Mouse (Mus musculus) ovary, adult 2 months (tissue): ENCODE measurements around the gene Srsf11. TPM values are rescaled to one million over a fixed set of nuclear protein-coding genes. Genes with fewer than 3 reads are reported as not detected.

Experiments used
- polyA plus RNA-seq: library from polyadenylated mRNA; depleted of rRNA; stranded (reverse); fragments of >200 nt; gene quantifications from 2 replicates; pipeline ENCODE4 v1.2.3, GENCODE M21; 2012; rRNA removed

Srsf11 gene
- polyA plus RNA-seq, result 529 and 533 TPM in 2 replicates

DNA sequence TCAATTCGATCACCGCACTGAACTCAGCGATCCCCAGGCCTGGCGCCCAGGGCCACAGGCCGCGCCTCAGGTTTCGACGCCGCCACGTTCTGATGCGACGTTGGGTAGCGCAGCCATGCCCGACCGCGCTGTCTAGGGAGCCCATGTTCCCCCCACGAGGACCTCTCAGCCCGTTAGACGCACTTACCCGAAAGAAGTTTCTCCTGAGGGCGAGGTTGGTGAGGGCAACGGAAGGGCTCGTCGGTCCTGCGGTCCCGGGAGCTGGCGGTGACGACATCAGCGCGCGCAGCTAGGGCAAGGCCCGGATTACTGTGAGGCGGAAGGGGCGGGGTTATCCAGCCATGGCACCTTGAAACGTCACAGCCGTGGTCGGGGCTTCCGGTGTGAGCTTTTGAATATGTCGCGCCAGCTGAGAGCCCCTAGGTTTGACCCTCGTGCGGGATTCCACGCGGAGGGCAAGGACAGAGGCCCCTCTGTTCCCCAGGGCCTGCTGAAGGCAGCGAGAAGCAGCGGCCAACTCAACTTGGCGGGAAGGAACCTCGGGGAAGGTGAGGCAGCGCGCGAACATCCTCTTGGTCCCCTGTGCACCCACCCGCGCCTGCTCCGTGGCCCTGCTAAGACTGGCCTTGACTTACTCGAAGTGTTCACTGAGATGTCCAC lies at the start of gene Srsf11, which contains the start of gene Lrrc40:
Srsf11 (minus strand) TSS at position 311 of the 660 bp plus-strand sequence.
Lrrc40 (plus strand) TSS at position 334 of the 660 bp plus-strand sequence.

Other genes starting within 250 kb of the Srsf11 start
- gene Cth, start 111.6 kb downstream of the Srsf11 start, polyA plus RNA-seq, result 2.6 and 3.0 TPM in 2 replicates
- gene Ankrd13c, start 89.4 kb downstream of the Srsf11 start, polyA plus RNA-seq, result 24.3 and 45.3 TPM in 2 replicates
- gene Lrrc40, start within 50 bp of the Srsf11 start, polyA plus RNA-seq, result 3.9 and 5.0 TPM in 2 replicates